Mouse (Mus musculus): ENCODE measurements at regions not wholly inside any gene's neighbourhood (a gene's known extent, or its start where the extent isn't known, plus 50 kb on each side); places are given as distances from the start of the nearest gene placed in this dataset.

DNA sequence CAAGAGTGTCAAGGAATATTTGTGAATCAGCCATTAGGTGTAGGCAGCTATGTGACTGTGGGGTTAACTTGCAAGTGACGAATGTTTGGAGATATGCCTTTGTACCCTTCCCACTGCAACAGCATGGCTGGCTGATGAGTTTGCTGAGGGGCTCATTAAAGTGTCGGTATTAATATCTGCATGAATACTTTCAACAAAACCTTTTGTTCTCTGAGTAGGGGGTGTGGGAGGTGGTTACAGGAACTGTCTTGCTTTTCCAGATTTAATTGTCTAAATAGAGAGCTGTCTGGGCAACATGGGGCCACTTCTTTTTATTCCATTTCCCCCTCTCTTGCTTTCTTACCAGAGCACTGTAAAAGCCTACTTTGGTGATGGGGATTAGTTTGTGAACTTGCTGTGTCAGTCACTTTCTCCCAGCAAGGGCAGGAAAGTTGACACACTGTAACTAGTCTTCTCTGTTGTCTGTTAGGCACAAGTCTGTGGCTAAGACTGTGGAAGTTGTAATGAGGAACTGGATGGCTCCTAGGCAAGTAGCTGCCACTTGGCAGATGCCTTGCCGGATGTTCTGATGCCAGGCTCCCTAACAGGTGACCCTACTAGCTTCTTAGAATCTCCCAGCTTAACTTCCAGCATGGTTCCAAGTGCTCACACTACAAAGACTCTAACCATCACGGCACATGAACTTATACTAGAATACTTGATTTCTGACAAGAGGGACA, 208.7 kb upstream of the Fggy start:
- H3K36me3 ChIP-seq: no peaks in the 10 kb centered on the region
- H3K9ac ChIP-seq (replicated peaks): no peak overlapping the region
- no peak overlapping the region for H3K27ac ChIP-seq (replicated peaks)
- H3K27me3 ChIP-seq: no peaks in the 10 kb centered on the region
- no peaks in the 10 kb centered on the region for H3K9me3 ChIP-seq
- no peak for ATAC-seq (ENCODE audit: low FRiP score, low read depth)
- H3K4me1 ChIP-seq: 0 out of 2 replicates have a peak, but pooled peaks cover 10% of the 10 kb centered on the region
- no peak overlapping the region for H3K4me2 ChIP-seq (replicated peaks)
- H3K4me3 ChIP-seq: no peak overlapping the region
- WGBS: 81% methylated on average over 4 of the region's 4 CpGs

DNA sequence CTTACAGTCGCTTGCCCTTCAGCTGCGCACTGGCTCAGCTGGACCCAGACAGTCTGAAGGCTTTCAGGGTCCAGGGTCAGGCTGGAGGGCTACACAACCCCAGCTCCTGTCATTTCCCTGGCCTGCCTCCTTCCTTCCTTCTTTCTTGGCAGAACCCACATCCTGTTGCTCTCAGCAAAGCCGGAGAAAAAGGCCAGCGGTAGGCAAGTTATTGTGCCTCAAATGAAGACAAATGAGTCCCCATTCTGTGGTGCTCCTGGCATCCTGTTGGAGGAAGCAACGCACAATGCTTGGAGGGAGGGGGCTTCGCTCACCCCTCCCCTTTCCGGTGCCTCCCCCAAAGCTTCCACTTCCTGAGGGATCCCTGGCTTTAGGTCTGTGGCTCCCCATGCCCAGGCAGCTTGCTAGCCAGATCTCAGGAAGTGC, 203.4 kb upstream of the Fggy start:
- 66% methylated on average over 7 of the region's 7 CpGs for WGBS
- no peak overlapping the region for H3K9ac ChIP-seq (replicated peaks)
- ATAC-seq (ENCODE audit: low FRiP score, low read depth): no peak
- no peak overlapping the region for H3K4me2 ChIP-seq (replicated peaks)
- H3K4me1 ChIP-seq: 0 out of 2 replicates have a peak, but pooled peaks cover 3% of the 10 kb centered on the region
- no peaks in the 10 kb centered on the region for H3K36me3 ChIP-seq
- no peak overlapping the region for H3K4me3 ChIP-seq
- peaks cover 4% of the 10 kb centered on the region; the same call in 1 of the 2 replicates for H3K27me3 ChIP-seq
- H3K27ac ChIP-seq (replicated peaks): no peak overlapping the region
- H3K9me3 ChIP-seq: no peaks in the 10 kb centered on the region

DNA sequence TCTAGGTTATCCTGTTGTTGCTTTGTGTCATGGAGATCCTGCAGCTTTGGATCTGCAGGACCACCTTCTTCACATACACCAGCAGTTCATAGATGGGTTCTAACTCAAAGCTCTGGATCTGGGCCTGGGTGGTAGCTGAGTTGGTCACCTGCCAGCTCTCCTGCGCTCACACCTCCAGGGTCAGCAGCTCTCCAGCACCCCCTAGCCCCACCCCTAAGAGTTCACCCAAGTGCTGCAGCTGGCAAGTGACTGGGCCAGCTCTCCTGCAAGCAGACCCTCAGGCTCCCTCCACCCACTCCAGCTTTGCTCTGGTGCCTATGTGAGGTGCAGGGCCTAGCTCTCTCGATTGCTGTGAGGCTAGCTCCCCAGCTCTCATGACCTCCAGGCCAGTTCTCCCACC, 198.6 kb upstream of the Fggy start:
- Histone ChIP-seq H3K9me3 (no peaks in the 10 kb centered on the region), H3K9ac (replicated peaks) (no peak overlapping the region), H3K4me3 (no peak overlapping the region)

DNA sequence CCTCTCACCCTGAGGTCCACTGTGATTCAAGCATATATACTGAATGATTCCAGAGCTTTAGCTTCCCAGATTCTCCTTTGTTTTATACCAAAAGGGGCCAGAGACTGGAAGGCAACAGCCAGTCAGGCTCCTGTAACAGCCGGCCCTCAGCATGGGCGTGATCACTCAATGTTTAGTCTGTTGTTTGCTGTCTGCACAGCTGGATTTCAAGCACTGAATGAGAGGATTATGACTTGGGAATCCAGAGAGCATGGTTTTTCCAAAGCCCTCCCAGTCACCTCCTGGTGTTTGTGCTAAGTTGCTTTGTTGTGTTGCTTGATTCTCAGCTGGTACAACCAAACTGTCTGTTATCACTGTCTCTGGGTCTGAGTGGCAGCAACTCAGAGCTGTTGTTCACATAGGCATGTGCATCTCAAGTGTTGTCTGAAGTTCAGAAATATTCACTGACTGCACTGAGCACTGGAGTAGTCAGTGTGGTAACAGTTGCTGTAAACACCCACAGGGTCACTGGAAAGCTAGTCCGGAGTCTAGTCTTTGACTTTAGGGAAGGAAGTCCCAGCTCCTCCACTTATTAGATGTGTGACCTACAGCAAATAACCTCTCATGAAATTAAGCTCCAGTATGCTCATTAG, 196.9 kb upstream of the Fggy start:
- Histone ChIP-seq H3K4me3 (no peak overlapping the region), H3K36me3 (no peaks in the 10 kb centered on the region), H3K4me1 (0 out of 2 replicates have a peak, but pooled peaks cover 8% of the 10 kb centered on the region), H3K4me2 (replicated peaks) (no peak overlapping the region), H3K9me3 (no peaks in the 10 kb centered on the region), H3K27ac (replicated peaks) (no peak overlapping the region), H3K9ac (replicated peaks) (no peak overlapping the region), H3K27me3 (peaks cover 4% of the 10 kb centered on the region; the same call in 1 of the 2 replicates)
- WGBS: 26% methylated on average over 3 of the region's 3 CpGs
- no peak for ATAC-seq (ENCODE audit: low FRiP score, low read depth)

More for the DNA sequence above, 198.6 kb upstream of the Fggy start:
- Histone ChIP-seq H3K27ac (replicated peaks) (no peak overlapping the region), H3K4me1 (0 out of 2 replicates have a peak, but pooled peaks cover 11% of the 10 kb centered on the region), H3K27me3 (peaks cover 4% of the 10 kb centered on the region; the same call in 1 of the 2 replicates), H3K4me2 (replicated peaks) (no peak overlapping the region), H3K36me3 (no peaks in the 10 kb centered on the region)
- WGBS: 74% methylated on average over 2 of the region's 2 CpGs
- ATAC-seq (ENCODE audit: low FRiP score, low read depth): no peak

DNA sequence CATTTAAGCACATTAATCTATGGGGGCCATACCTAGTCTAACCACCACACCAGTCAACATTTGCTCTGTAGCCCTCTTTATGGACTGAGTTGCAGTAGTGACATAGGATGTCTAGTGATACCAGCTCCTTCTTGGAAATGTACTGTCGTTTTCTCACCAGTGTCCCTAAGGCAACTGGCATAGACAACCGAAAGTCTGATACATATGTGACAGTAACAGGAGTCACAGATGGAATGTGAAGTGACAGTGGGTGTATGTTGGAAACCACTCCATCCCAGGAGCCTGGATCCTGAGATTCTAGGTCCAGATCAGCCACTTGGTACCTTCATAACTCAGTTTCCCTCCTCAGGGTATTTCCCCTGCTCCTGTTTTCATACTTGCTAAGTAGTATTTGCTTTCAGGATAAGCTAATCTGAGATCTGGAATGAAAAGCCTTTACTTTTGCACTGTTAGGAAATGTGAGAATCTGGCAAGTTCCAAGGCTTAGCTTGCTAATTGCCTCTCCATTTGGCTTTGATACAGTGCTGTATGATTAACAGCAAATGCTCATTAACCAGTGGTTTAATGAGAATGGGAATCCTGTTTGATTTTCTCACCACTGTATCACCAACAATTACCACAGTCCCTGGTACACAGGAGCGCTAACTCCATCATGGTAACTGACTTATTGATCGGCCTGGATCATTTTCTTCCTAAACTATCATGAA, 192.8 kb upstream of the Fggy start:
- Histone ChIP-seq H3K4me1 (0 out of 2 replicates have a peak, but pooled peaks cover 8% of the 10 kb centered on the region), H3K36me3 (no peaks in the 10 kb centered on the region), H3K27me3 (no peaks in the 10 kb centered on the region), H3K9ac (replicated peaks) (no peak overlapping the region), H3K9me3 (no peaks in the 10 kb centered on the region), H3K4me3 (no peak overlapping the region), H3K27ac (replicated peaks) (no peak overlapping the region), H3K4me2 (replicated peaks) (no peak overlapping the region)
- 92% methylated on average over 4 of the region's 4 CpGs for WGBS
- no peak for ATAC-seq (ENCODE audit: low FRiP score, low read depth)

DNA sequence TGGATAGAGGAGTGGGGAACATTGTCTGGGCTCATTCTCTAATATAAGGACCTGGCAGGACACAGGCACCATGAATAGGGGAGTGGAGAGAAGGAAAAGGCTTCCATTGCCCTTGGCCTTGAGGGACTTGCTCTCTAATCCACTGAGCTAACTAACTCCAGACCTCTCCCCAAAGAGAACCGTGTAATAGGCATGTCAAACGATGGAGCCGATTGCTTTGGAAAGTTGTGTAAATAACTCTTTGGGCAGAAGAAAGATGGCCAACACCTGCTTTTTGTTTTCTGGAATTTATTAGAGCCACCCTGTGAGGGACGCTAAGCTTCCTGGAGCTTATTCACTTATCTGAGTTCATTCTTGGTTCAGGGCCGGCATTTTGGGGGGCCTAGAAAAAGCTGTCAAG, 180.9 kb upstream of the Fggy start:
- no peak overlapping the region for H3K4me2 ChIP-seq (replicated peaks)
- no peak overlapping the region for H3K4me3 ChIP-seq
- H3K9me3 ChIP-seq: no peaks in the 10 kb centered on the region
- no peaks in the 10 kb centered on the region for H3K27me3 ChIP-seq
- no peak overlapping the region for H3K9ac ChIP-seq (replicated peaks)
- H3K27ac ChIP-seq (replicated peaks): no peak overlapping the region
- no peak for ATAC-seq (ENCODE audit: low FRiP score, low read depth)
- no peaks in the 10 kb centered on the region for H3K36me3 ChIP-seq
- 79% methylated on average over 5 of the region's 5 CpGs for WGBS
- peaks cover 3% of the 10 kb centered on the region; the same call in 1 of the 2 replicates for H3K4me1 ChIP-seq

DNA sequence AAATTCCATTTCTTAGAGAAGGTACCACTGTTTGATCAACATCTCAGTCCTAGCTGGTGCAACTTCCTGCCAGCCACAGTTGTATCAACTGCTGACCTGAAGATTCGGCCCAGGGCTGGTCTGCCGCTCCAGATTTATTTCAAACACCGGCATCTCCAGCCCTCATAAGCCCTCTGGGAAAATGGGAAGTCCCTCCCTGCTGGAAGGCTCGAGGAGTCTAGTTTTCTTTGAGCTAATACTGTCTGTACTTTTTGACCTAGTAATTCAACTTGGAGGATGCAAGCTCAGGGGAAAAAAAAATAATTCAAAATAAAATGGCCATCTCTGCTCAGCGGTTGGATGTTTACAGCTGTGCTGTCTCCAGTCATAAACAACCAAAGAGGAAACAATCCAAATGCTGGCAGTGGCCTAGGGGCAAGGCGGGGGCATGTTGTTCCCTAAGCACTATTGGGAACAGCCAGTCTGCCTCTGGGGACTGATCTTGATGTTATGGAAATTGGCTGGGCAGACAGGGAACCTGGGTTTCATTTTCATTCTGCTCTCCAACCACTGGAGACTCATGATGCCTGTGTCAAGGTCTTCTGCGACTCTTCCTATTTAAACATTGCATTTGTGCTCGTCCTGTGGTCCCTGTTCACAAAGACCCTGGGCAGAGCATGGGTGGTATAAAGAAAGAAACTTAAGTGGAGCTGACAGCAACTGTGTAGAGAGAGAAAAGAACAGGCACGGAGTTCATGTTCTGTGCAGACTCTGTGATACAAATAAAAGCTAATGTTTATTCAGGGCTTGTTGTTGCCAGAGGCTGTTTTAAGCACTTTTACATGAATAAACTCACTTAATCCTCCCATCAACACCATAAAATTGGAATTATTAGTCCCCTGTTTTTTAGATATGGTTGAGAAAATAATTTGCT, 179.8 kb upstream of the Fggy start:
- Histone ChIP-seq H3K27ac (replicated peaks) (no peak overlapping the region), H3K9ac (replicated peaks) (no peak overlapping the region), H3K27me3 (no peaks in the 10 kb centered on the region), H3K4me3 (no peak overlapping the region), H3K4me1 (peaks cover 3% of the 10 kb centered on the region; the same call in 1 of the 2 replicates), H3K4me2 (replicated peaks) (no peak overlapping the region), H3K9me3 (no peaks in the 10 kb centered on the region), H3K36me3 (no peaks in the 10 kb centered on the region)
- WGBS: 65% methylated on average over 9 of the region's 9 CpGs
- no peak for ATAC-seq (ENCODE audit: low FRiP score, low read depth)

DNA sequence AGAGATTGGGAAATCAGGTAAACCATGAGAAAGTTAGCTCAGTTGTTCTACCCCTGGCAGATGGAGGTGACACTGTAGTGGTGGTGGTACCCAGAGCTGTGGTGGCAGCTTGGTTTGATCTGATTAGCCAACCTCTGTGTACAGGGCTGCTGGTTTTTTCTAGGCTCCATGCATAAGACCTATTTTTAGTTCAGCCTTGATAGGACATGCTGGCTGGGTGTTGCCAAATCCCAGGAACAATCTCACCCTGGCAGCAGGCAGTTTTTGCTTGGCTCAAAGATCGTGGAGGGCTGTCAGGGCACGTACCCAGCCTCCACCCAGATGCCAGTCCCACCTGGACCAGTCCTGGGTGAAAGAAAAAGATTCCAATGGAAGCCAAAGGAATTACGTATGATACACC, 178.7 kb upstream of the Fggy start:
- H3K4me2 ChIP-seq (replicated peaks): no peak overlapping the region
- H3K9ac ChIP-seq (replicated peaks): no peak overlapping the region
- H3K4me1 ChIP-seq: peaks cover 3% of the 10 kb centered on the region; the same call in 1 of the 2 replicates
- H3K9me3 ChIP-seq: no peaks in the 10 kb centered on the region
- no peak overlapping the region for H3K27ac ChIP-seq (replicated peaks)
- 87% methylated on average over 3 of the region's 3 CpGs for WGBS
- H3K36me3 ChIP-seq: no peaks in the 10 kb centered on the region
- no peak overlapping the region for H3K4me3 ChIP-seq
- no peak for ATAC-seq (ENCODE audit: low FRiP score, low read depth)
- no peaks in the 10 kb centered on the region for H3K27me3 ChIP-seq

DNA sequence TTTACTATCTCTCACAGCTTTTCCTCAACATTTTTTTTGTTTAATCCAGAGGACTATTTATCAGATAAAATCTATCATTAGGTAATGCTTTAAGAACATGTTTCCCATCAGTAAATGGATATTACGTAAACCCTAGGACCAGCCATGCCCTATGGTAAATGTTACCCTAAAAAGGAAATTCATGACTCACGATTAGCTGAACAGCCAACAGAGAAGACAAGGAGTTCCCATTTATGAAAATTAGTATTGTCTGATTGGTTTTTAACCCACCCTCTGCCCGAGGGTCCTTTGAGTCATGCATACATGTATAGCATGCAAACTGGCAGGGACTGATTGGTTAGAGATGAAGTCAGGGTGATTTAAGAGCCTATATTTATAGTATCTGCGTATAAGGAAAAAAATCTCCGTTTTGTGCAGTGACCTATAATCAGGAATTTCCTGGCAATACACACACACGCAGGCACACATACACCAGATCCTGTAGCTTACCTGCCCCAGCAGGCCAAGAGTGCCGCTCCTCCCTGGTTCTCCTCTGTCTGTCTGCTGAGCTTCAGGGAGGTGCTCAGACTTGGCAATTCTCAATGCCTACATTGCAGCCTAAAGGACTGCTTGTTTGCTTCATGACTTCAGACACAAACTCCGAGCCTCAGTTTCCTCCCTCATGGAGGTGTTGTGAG, 174.0 kb upstream of the Fggy start:
- Histone ChIP-seq H3K4me2 (replicated peaks) (no peak overlapping the region), H3K4me1 (no peaks in the 10 kb centered on the region), H3K9ac (replicated peaks) (no peak overlapping the region), H3K36me3 (no peaks in the 10 kb centered on the region), H3K9me3 (no peaks in the 10 kb centered on the region), H3K27me3 (no peaks in the 10 kb centered on the region), H3K4me3 (no peak overlapping the region), H3K27ac (replicated peaks) (no peak overlapping the region)
- WGBS: 92% methylated on average over 8 of the region's 8 CpGs
- no peak for ATAC-seq (ENCODE audit: low FRiP score, low read depth)

DNA sequence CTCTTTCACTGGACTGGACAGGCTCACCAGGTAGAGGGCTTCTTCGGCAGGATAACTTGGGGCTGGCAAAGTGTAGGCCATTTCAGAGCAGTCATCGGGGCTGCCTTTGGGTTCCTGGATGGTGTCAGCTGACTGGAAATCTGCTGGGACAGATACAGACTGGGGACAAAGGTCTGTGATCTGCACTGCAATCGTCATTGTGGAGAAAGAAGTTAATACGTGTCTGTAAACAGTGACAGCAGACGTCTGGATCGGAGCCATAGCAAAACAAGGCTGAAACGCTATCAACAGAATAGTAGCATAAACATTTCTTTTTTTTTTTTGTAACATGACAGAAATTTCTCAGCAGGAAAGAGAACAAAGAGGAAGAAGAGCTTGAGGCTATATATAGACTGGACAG, 171.8 kb upstream of the Fggy start:
- WGBS: 66% methylated on average over 7 of the region's 7 CpGs
- Histone ChIP-seq H3K27ac (replicated peaks) (no peak overlapping the region), H3K36me3 (no peaks in the 10 kb centered on the region), H3K9ac (replicated peaks) (no peak overlapping the region), H3K27me3 (no peaks in the 10 kb centered on the region), H3K9me3 (no peaks in the 10 kb centered on the region), H3K4me1 (no peaks in the 10 kb centered on the region), H3K4me3 (no peak overlapping the region), H3K4me2 (replicated peaks) (no peak overlapping the region)
- ATAC-seq (ENCODE audit: low FRiP score, low read depth): no peak

DNA sequence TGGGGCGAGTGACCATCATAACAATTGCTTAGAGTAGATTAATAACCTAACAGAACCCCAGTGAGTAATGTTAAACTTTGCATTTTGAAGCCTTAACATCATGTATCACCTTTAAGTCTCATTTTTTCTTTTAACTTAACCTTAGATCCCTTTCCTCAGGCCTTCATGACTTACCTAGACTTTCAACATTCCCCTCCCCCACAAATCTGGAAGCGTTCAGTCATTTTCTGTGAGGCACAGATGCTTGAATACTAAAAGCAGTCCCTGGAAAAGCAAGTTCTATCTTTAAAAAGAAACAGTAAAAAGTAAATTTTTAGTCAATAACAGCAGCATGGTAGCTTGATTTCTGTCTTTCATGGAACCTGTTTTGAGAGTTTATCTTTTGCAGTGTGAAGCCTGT, 171.3 kb upstream of the Fggy start:
- no peaks in the 10 kb centered on the region for H3K4me1 ChIP-seq
- H3K4me2 ChIP-seq (replicated peaks): no peak overlapping the region
- H3K27ac ChIP-seq (replicated peaks): no peak overlapping the region
- ATAC-seq (ENCODE audit: low FRiP score, low read depth): no peak
- H3K9ac ChIP-seq (replicated peaks): no peak overlapping the region
- 47% methylated on average over 2 of the region's 2 CpGs for WGBS
- H3K9me3 ChIP-seq: no peaks in the 10 kb centered on the region
- no peaks in the 10 kb centered on the region for H3K36me3 ChIP-seq
- no peaks in the 10 kb centered on the region for H3K27me3 ChIP-seq
- no peak overlapping the region for H3K4me3 ChIP-seq

Measured in midbrain, embryonic 12.5 days (tissue).